Mouse (Mus musculus) layer of hippocampus, adult 11-12 months (tissue): Measurements from ENCODE around the gene Gdpd4.

Experiments used
- DNase-seq: peaks from one replicate; pipeline ENCODE4 v3.0.0; 2022; ENCODE audit warnings: low spot score

Gene Gdpd4

DNA sequence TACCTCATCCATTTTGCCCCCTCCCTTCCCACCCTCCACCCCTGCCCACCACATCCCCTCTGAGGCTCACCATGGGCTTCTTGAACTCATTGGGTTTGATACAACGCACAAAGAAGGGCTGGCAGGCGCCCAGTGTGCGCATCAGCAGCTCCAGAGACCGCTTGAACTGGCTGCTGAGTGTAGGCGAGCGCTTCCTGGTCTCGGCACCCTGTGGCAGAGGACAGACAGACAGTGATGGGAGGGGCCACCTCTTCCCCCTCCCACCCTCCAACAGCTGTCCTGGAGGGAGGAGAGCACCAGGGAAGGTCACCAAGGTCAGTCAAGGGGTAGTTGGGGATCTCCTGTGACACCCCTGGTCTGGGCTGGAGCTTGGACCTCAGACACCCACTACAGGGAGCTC, 165.6 kb downstream of the Gdpd4 start:
- DNase-seq, result no peak

DNA sequence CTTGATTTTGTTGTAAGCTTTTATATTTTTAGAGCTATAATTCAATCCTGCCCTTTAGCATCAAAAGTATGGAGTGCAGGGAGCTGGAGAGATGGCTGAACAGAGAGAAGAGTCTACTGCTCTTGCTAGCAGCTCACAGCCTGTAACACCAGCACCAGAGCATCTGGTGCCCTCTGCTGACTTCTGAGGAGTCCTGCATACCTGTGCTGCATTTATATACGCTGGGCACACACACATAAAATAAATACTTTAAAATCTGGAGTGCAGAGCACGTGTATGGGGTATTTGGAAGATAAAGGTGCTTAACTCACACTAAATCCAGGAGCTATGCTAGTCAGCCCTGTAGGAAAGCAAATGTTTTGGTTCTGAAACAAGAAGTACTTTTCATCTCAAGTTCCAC, 166.6 kb downstream of the Gdpd4 start:
- no peak for DNase-seq

DNA sequence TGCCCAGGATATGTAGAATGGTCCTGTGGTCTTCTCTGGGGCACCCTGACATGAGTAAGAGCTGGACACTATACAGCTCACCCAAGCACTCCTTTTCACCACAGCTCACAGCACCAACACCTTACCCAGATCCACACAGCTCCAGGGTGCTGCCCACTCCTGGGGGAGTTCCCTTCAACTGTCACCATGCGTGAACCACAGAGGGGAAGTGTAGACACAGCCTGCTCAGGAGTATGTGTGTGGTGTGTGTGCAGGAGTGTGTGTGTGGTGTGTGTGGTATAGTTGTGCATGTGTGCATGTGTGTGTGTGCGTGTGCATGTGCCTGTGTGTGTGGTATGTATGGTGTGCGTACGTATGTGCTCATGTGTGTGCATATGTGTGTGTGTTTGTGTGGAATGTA, 176.1 kb downstream of the Gdpd4 start:
- DNase-seq, result no peak

DNA sequence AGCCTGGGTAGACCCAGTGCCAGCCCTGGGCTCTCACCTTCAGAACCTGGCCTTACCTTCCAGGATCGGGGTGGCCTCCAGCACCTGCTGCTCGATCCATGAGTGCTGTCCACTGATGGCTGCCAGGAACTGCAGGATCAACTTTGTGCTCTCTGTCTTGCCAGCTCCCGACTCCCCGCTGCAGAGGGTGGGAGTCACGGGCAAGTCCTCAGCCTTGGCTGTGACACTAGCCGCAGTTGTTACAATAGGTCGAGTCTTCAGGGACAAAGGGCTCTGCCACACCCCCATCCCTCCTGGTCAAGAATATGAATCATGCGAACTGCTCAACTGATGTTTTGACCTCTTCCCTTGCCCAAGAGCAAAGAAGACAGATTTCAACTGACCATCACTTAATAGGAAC, 177.8 kb downstream of the Gdpd4 start:
- no peak for DNase-seq
